Mouse (Mus musculus) limb, embryonic 10.5 days (tissue): ENCODE results near the gene Ufd1. TPM values are rescaled to one million over a fixed set of nuclear protein-coding genes. Genes with fewer than 3 reads are reported as not detected.
A peak's percentile ranks its signal among the peaks of the same experiment; 100 is the strongest.

ENCODE experiments used
- DNase-seq: peaks from one replicate; pipeline ENCODE4 v3.0.0-alpha.2; 2017; ENCODE audit warnings: low spot score
- H3K27ac ChIP-seq: fragments of 300-500 bp; sonication (generic); 2 replicates; pipeline ENCODE4 v1.5.1; 2016; ENCODE audit warnings: mild to moderate bottlenecking
- H3K27me3 ChIP-seq: fragments of 300-500 bp; sonication (generic); 2 replicates; pipeline ENCODE4 v1.6.1; 2016; ENCODE audit warnings: low read depth, mild to moderate bottlenecking; ENCODE audit not compliant: poor library complexity, severe bottlenecking
- H3K36me3 ChIP-seq: fragments of 300-500 bp; sonication (generic); 2 replicates; pipeline ENCODE4 v1.6.1; 2016; ENCODE audit warnings: mild to moderate bottlenecking, moderate library complexity
- H3K4me1 ChIP-seq: fragments of 300-500 bp; sonication (generic); 2 replicates; pipeline ENCODE4 v1.6.1; 2016
- H3K4me3 ChIP-seq: fragments of 300-500 bp; sonication (generic); 2 replicates; pipeline ENCODE4 v1.5.1; 2016; ENCODE audit warnings: mild to moderate bottlenecking, moderate library complexity
- H3K9me3 ChIP-seq: fragments of 300-500 bp; sonication (generic); replicated peaks from 2 replicates; pipeline ENCODE4 v1.6.1; 2016; ENCODE audit warnings: mild to moderate bottlenecking
- WGBS: fragments of 180-500 bp; shearing (Covaris S2); methylation state at CpG from one replicate; pipeline ENCODE4 v1.1.7; 2016; 5-methylcytosine and 5-hydroxymethylcytosine counted together
- polyA plus RNA-seq: library from polyadenylated mRNA; unstranded; fragments of >200 nt; fragmentation: Nextera tagmentation; extraction: Ambion mirVana; gene quantifications from 2 replicates; pipeline ENCODE4 v1.2.1, GENCODE M21; 2016

Ufd1 gene
- polyA plus RNA-seq, 1 experiment from 2014 or later = 118 TPM

- peaks cover 9% of the 10 kb centered on the region for H3K4me1 ChIP-seq
- WGBS = under 1% methylated on average over 88 of the region's 93 CpGs
Observed at GRCm38 (mm10) chr16:18876442-18877308, 65.1 kb downstream of the Ufd1 start, which contains the start of the genes Mrpl40 and Hira. Mrpl40 (minus strand) TSS chr16:18876862. Hira (plus strand) TSS chr16:18877037.

GRCm38 (mm10) chr16:18877386-18878090 is 66.0 kb downstream of the Ufd1 start:
- WGBS = under 1% methylated on average over 43 of the region's 43 CpGs
- H3K27me3 ChIP-seq = no peaks in the 10 kb centered on the region
- H3K9me3 ChIP-seq = no peaks in the 10 kb centered on the region
- peaks cover 60% of the 10 kb centered on the region for H3K36me3 ChIP-seq
- H3K4me3 ChIP-seq = peak overlapping the region; percentile 98
- H3K4me1 ChIP-seq = peaks cover 9% of the 10 kb centered on the region
- peak; percentile 76 for DNase-seq
- H3K27ac ChIP-seq = peak overlapping the region; percentile 97

More at GRCm38 (mm10) chr16:18876442-18877308, 65.1 kb downstream of the Ufd1 start, which contains the start of the genes Mrpl40 and Hira:
- Histone ChIP-seq H3K9me3 (no peaks in the 10 kb centered on the region), H3K4me3 (peak within 1 kb of the TSS; percentile 98), H3K27me3 (no peaks in the 10 kb centered on the region), H3K36me3 (peaks cover 60% of the 10 kb centered on the region), H3K27ac (peak within 1 kb of the TSS; percentile 97)
- DNase-seq = peak; percentile 96

- 35% methylated on average over 20 of the region's 20 CpGs for WGBS
Observed at GRCm38 (mm10) chr16:18878091-18878720, 66.6 kb downstream of the Ufd1 start.

GRCm38 (mm10) chr16:18884044-18884443 is 72.5 kb downstream of the Ufd1 start:
- H3K27ac ChIP-seq = no peak overlapping the region
- H3K4me1 ChIP-seq = 0 out of 2 replicates have a peak, but pooled peaks cover 3% of the 10 kb centered on the region
- no peak overlapping the region for H3K4me3 ChIP-seq
- H3K9me3 ChIP-seq = no peaks in the 10 kb centered on the region
- DNase-seq = no peak
- H3K27me3 ChIP-seq = no peaks in the 10 kb centered on the region
- peaks cover 71% of the 10 kb centered on the region for H3K36me3 ChIP-seq

More at GRCm38 (mm10) chr16:18878091-18878720, 66.6 kb downstream of the Ufd1 start:
- no peaks in the 10 kb centered on the region for H3K9me3 ChIP-seq
- DNase-seq = no peak
- peak overlapping the region; percentile 98 for H3K4me3 ChIP-seq
- H3K4me1 ChIP-seq = peaks cover 9% of the 10 kb centered on the region
- H3K27me3 ChIP-seq = no peaks in the 10 kb centered on the region
- peaks cover 60% of the 10 kb centered on the region for H3K36me3 ChIP-seq
- peak overlapping the region; percentile 97 for H3K27ac ChIP-seq

Other genes starting within 250 kb of the Ufd1 start
- 1.1 and 1.7 TPM in 2 replicates for gene Tbx1, start 221.1 kb upstream of the Ufd1 start, polyA plus RNA-seq
- 1.8 and 2.8 TPM in 2 replicates for gene Gp1bb, start 189.4 kb upstream of the Ufd1 start, polyA plus RNA-seq
- gene Gm49601, start 185.4 kb upstream of the Ufd1 start, polyA plus RNA-seq = 2.3 and 4.7 TPM in 2 replicates
- 19.4 and 29.1 TPM in 2 replicates for gene Sept5, start 181.8 kb upstream of the Ufd1 start, polyA plus RNA-seq
- 18.7 and 21.4 TPM in 2 replicates for gene Cldn5, start 34.9 kb upstream of the Ufd1 start, polyA plus RNA-seq
- 82.9 and 88.0 TPM in 2 replicates for gene Cdc45, start 208 bp downstream of the Ufd1 start, polyA plus RNA-seq
- 35.9 and 39.8 TPM in 2 replicates for gene 2510002D24Rik, start 24.8 kb downstream of the Ufd1 start, polyA plus RNA-seq
- gene Gm28539, start 24.8 kb downstream of the Ufd1 start, polyA plus RNA-seq = not detected in 2 replicates
- gene Mrpl40, start 65.1 kb downstream of the Ufd1 start, polyA plus RNA-seq = 129 and 146 TPM in 2 replicates
- gene Hira, start 65.3 kb downstream of the Ufd1 start, polyA plus RNA-seq = 23.3 and 25.6 TPM in 2 replicates